Mouse (Mus musculus) naive thymus-derived CD4-positive, alpha-beta T cell, adult 2 months (primary cell): Measurements from ENCODE around the gene Xirp1.
A peak's percentile ranks its signal among the peaks of the same experiment; 100 is the strongest.
"Not testable (repeated sequence)": the region's sequence is repeated elsewhere in the genome, so short reads cannot be mapped to it uniquely, and the experiment has no call there.

Source experiments
- DNase-seq: peaks from one replicate; pipeline ENCODE4 v3.0.0-alpha.2; 2011; ENCODE audit warnings: low read depth

The Xirp1 gene

DNA sequence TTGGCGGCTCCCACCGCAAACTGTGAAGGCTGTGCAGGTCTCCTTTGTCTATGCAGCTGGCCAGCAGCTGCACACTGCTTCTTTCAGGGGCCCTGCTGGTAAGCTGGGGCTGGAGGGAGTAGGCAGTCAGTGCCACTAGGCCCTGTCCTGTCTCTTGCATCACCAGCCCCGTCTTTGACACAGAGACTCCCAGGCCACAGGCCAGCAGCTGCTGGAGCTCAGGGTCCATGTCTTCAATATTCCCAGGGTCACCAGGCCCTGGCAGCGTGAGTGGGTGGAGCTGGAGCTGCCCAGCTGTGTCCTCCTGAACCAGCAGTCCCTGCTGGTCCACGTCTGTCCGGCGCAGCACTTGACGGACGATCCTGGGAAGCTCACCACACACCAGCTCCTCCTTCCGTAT is 6.4 kb downstream of the Xirp1 start:
- no peak for DNase-seq

DNA sequence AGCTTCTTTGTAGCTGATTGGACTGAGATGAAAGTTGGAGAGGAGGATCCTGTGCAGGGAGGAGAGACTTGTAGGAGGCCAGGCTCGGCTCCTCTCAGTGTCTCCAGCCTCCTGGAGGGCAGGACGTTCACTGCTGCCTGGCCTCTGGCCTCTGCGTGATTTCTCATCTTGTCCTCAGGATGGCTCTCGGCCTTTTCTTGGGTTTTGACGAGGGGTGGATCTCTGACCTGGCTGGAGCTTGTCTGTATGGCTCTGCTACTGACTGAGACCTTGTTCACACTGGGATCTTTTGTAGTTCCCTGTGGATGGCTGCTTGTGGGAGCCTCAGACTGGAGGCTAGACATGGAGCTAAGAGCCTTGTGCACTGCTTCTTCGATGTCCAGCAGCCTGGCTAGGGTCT is 8.6 kb downstream of the Xirp1 start:
- DNase-seq: no peak

DNA sequence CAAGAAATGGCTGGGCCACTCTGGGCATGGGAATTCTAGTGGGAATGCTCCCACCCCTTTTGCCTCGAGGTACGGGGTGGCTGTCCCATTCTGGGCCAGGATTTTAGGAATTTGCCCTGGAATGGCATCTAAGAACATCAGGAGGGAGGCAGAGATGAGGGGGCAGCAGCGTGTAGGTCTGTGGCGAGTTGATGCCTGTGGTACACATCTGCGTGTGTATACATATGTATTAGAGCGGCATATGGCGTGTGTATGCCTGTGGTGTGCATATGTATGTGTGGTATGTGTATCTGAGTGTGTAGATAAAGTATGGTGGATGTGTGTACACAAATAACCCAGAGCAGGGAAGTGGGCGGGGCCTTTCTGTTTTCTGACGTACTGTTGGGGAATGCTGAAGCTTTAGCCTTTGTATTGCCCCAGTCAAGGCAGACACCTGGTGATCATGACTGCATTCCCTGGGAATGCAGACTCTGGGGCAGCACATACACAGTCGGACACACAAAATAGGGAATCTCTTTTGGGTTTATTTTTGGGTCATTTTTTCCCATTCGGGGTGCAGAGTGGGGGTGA is 10.1 kb downstream of the Xirp1 start:
- no peak for DNase-seq

DNA sequence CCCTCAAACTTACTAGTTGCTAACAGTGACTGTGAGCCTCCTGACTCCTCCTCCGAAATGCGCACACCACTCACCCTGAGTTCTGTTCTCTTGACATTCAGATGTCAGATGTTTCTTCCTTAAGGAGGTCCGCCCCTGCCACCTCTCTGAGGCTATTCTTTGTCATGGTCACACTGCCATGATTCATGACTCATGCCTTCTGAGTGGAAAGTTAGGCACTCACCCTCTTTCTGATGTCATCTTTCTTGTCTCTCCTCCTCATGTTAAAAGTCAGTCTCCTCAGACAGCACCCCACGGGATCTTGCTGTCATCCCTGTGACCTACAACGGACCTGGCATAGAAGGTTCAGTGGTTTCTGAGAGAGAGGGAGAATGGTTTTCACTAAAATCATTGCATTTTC is 10.6 kb downstream of the Xirp1 start:
- no peak for DNase-seq

DNA sequence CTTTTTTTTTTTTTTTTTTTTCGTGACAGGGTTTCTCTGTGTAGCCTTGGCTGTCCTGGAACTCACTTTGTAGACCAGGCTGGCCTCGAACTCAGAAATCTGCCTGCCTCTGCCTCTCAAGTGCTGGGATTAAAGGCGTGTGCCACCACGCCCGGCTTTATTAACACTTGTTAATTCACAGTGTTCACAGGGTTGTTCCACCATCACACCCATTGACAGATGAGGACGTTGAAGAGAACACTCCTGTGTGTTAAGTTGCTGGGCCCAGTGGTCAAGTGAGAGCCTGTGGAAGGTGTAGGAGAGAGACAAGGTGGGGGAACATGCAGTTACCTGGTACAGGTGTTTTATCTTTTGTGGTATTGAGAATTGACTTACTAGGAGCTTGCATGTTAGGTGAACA is 11.2 kb downstream of the Xirp1 start:
- not testable (repeated sequence) for DNase-seq

DNA sequence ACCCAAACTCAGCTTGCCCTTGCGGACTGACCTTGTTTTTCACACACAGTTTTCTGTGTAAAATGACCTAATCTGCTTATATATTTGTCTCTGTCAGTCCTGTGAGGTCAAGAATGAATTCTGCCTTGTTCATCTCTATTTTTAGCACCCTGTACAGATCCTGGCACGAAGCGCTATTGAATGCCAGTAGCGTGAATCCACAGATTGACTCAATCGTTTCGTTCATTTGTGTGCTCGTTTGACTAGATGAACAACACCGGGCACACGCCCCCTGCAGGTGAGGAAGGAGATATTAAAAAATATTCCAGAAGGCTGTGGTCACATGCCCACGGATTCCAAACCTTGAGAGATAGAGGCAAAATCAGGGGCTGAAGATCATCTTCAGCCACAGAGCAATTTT is 11.9 kb downstream of the Xirp1 start:
- DNase-seq: peak; percentile 87

DNA sequence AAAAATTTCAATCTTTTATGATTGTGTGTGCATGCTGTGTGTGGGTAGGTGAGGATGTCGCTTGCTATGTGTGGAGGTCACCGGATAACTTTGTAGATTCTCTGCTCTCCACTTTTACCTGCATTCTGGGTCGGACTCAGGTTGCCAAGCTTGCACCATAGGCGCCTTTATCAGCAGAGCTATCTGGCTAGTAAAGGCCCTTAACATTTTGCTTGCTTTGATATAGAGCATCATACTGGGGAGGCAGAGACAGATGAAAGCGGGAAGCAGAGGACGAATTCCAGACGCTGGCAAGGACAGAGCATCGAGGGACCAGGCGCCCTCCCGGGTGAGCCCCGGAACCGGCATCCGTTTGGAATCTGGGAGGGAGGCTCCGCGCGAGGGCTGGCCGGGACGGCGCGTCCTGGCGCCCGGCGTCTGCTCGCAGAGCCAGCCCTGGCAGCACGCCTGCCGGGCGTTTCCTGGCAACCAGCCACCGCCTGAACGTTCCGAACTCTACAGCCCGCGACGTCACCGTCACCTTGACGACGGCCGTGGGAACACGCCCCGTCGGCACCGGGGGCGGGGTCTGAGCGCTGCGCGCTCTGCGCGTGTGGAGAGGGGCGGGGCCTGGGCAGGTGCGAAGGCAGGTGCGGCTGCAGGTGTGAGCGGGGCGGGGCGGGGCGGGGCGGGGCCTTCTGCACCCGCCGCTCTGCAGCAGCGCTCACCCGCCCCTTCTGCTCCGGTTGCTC is 12.5 kb downstream of the Xirp1 start:
- DNase-seq: peak; percentile 98

DNA sequence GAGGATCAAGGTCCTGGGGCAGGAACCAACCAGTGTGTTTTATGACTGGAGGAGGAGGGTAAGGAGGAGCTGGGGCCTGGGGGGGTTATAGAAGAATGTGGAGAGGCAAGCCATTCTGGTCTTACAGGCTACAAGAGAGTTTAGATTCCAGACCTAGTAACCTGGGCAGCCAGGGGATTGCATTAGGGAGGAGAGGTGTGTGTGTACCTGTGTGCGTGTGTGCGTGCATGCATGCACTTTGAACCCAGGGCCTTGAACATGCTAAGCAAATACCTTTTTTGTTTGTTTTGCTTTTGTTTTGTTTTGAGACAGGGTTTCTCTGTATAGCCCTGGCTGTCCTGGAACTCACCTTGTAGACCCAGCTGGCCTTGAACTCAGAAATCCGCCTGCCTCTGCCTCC is 13.5 kb downstream of the Xirp1 start:
- DNase-seq: no peak

DNA sequence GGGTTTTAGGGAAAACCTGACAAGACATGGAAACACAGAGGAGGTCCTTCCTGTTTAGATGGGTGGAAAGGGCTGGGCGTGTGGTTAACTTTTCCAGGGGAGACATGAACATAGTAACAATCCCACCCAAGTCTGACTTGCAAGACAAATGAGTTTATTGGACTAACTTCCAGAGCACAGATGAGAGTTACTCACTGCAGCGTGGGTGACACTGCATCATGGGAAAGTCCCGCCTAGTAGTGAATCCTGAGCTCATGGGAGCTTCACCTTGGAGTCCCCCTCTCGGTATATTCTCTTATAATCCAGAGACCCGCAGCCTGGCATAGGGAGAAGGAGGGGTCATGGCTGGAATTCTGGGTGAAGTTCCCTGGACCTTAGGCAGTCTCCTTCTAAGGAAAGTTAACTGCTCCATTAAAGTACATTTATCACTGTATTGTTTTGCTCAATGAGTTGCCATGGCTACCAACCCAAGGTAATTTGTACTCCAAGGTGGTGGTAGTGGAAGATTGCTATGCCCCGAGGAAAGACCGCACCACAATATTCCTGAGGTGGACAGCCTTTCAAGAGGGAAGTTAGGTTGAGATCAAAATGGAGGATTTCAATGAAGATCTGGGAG is 14.1 kb downstream of the Xirp1 start:
- DNase-seq: no peak

DNA sequence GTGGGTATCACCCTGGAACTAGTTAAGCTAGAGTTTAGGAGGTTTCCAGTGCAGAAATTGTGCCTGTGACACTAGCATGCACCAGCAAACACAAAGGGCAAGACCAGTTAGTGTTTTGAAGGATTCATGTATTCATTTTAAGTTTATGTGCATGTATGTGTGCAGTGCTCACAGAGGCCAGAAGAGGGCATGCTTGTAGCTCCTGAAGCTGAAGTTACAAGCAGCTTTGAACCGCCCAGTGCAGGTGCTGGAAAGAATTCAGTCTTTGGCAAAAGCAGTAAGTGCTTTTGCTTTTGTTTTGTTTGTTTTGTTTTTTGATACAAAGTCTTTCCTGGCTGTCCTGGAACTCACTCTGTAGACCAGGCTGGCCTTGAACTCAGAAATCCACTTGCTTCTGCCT is 15.6 kb downstream of the Xirp1 start:
- no peak for DNase-seq

DNA sequence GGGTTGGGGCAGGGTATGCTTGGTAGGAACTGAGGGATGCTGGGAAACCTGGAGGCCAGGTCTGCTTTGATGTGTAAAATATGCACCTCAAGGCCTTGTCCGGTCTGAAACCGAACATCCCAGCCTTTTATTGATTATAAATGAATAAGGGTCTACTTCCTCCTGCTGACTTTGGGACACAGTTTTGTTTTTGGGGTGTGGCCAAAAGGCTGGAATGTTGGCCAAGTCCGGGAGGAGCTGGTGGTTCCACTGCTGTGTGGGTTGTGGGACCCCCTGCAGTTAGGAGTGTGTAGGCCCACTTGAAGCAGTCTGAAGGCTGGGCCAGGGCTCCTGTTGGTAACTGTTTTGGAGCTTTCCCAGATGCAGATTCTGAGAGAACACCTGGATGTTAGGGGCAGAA is 17.5 kb downstream of the Xirp1 start:
- DNase-seq: no peak

DNA sequence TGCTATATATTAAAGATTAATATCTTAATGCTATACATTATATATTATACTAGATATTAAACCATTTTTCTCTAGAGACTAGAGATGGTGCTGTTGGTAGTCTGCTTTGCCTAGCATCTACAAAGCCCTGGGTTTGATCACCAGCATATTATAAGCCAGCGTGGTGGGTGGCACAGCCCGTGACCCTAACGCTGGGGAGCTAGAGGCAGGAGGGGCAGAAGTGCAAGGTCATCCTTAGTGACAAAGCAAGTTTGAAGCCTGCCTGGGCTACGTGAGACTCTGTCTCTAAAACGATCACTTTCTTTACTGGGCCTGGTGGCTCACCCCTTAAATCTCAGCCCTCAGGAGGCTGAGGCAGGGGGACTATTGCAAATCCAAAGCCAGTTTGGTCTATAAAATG is 20.5 kb downstream of the Xirp1 start:
- DNase-seq: no peak

DNA sequence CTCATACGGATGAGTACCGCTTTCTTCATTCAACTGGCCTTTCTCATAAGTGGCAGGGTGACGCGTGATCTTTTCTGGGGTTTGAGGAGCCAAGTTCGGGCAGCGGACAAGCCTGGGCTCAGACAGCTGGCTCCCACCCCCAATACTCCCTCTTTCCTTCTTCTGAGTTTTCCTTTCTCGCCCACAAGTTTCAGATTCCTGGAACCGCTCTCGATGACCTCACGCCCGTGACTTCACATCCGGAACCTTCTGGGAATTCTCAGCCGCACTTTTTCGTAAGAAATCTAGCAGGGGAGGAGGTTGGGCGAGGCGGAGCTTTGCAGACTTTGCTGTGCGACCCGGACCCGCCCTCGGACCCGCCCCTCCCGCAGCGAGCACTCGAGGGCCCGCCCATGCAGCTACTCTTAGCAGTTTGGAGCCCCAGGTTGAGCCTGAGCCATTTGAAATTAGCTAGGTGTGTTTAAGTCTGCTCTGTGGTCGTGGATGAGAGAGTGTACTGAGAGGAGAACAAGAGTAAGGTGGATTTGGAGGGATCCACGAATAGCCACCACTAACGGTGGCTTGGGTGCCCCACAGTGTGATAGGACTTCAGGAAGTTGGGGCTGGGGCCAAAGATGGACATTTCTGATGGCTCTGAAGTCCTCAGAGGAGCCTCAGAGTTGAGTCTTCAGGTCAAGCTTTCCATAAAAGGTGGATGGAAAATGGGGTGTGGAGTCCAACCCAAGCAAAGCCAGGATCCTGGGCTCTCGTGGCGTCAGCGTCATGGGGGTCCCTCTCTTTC is 21.3 kb downstream of the Xirp1 start:
- peak; percentile 84 for DNase-seq

DNA sequence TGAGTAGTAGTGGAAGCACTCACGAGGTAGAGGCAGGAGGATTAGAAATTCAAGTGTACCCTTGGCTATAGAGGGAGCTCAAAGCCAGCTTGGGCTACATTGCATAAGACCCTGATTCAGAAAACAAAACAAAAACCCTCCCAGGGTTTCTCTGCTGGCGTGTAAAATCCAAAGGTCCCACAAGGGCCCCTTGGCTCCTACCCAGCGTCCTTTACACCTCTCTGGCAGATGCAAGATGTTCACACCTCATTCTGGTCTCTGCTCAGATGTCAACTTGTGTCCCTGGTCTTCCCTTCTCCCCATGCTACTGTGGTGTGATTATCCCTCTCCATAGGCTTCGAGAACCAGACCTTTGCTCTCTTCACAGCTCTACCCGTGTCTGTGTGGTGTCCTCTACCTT is 22.6 kb downstream of the Xirp1 start:
- no peak for DNase-seq

DNA sequence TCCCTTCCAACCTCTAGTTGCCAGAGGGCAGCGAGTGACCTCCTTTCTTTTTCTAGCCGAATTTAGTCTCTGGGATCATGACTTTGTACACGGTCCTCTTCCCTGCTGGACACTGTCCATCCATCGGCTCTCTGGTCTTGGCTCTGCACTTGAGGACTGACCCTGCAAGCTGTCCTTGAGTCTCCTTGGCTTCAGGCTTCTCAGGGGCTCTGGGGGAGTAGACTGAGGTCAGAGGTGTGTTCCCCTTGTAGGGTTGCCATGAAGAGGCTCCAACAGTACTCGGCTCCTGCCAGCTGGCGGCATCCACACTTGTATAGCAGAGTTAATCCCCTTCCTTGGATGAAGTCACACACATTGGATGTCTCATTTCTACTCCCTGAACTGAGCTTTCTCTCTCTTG is 23.8 kb downstream of the Xirp1 start:
- no peak for DNase-seq

DNA sequence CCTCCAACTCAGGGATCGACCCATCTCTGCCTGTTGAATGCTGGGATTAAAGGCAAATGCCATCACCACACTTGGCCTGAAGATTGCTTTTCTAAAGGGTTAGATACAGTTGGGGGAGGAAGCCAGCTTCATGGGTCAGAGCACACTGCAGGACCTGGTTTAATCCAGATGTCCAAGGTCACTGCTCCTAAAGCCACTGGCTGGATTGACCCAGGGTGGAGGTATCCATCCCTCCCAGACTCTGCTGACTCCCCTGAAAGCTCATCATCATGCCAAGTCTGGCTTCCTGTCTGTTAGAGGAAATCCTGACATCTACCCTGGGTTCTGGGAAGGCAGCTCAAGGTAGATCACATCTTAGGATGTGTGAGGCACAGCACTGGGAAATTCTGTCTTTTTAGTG is 24.6 kb downstream of the Xirp1 start:
- DNase-seq: no peak

DNA sequence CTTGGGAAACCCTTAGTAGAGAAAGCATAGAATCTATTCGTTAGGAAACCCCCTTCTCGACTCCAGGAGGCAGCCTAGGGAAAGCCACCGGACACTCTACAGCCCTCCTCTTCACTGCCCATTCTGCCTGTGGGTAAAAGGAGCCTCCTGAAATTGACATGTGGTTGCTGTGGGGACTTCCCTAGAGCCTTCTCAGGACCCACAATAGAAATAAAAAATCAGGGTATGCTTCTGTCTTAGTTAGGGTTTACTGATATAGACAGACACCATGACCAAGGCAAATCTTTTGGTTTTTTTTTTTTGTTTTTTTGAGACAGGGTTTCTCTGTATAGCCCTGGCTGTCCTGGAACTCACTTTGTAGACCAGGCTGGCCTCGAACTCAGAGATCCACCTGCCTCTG is 27.3 kb downstream of the Xirp1 start:
- DNase-seq: no peak

DNA sequence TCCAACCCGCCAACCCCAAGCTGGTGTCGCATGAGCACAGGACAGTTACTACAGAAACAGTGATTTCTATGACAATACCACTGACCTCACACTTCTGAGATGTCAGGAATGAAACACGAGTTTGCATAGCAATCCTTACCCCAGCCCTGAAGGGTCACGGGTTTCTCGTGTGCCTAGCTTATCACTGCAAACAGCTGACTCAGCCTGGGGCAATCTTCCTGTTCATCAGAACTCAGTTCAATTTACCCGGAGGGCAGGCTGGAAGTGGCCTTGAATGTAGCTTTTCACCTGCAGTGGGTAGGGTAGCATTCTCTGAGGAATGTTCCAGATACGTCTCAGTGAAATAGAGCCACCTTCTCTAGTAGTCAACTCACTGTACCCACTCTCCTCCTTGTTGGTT is 29.2 kb downstream of the Xirp1 start:
- no peak for DNase-seq

DNA sequence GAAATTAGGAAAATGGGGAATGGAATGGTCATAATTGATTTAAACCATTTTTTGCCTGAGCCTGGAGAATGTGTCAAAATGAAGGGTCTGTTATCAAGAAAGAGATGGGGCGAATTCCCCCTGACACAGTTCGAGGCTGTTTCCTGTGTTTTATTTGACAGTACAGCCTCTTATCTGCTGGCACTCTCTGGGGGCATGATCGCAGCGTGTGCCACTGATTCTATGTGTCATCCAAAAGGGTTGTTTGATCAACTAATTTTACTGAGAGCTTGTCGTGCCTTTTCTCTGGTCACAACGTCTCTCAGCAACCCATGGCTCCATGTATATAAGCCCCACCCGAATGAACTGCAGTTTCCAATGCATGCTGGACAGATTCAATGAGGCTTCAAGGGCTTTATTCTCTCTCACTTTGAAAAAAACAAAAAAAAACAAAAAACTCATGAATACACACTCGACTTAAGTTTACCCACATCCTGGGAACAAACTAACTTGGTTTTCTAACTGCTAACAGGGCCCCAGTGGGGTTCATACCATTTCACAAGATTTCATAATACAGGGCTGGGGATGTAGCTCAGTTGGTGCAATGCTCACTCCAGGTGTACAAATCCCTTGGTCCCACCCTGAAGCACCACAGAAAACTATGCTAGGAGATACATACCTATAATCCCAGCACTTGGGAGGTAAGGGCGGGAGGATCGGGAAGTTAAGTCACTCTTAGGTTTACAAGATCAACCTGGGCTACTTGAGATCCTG is 30.1 kb downstream of the Xirp1 start:
- DNase-seq: peak; percentile 64

DNA sequence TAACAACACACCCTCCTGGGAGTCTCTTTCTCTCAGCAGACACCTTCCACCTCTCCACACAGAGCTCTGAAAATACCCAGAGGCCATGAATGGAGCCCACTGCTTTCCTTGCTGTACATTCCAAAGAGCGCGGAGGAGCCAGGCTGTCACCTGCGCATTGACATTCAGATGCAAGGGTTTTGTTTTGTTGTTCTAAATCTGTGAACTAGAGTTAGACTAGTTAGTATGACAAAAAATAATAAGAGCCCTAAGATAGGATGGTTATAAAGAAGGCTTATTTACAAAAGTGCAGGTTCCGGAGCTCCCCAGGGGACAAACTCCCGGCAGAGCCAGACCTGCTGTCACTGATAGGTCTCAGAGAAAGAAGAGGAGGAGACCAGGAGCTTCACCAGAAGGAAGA is 32.1 kb downstream of the Xirp1 start:
- no peak for DNase-seq

DNA sequence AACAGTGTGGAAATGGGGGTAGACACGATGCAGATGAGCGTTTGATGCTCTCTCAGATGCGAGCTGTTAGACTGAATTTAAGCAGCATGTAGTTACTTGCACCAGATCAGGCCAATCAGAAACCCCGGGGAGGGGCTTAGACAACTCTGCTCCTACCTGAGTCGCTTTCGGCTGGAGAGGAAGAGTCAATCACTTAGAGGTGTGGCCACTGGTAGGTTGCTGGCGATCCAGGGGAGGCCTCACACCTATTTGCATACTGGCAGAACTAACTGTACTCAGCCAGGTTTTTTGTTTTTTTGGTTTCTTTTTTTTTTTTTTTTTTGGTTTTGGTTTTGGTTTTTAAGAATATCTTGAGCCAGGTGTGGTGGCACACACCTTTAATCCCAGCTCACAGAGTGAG is 35.1 kb downstream of the Xirp1 start:
- peak; percentile 76 for DNase-seq

DNA sequence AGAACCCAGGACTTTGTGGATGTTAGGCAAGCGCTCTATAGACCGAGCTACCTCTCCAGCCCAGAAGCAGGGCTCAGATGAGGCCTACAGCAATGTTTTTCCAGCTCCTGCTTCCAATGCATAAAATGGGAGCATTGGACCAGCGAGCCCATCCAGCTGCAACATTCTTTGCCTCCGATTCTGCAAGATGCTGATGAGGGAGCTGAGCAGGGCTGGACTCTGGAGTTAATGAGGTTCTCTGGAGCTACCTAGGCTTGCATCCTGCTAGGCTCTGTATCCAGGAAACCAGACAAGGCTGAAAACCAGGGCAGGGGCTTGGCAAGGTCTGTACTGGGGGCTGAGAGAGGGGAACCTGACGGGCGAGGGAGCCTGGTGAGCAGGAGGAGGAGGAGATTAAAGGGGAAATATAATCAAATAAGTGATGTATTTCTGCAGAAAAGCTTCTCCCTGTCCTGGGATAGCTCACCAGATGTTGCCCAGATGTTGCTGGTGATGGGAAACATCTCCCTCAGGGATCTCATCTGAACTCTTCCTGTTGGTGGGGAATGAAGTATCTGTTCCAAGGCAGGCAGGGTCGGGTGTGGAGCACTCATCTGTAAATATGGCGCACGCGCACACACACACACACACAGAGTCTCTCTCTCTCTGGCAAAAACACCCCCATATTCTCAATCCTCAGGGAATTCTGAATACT is 37.4 kb downstream of the Xirp1 start:
- DNase-seq: no peak
